Mouse (Mus musculus): ENCODE results near the gene Fam83g. TPM values are rescaled to one million over a fixed set of nuclear protein-coding genes. Genes with fewer than 3 reads are reported as not detected.

Fam83g gene
- polyA plus RNA-seq, 1 experiment from 2014 or later: 2.2 TPM

- Histone ChIP-seq H3K4me1 (no peaks in the 10 kb centered on the region), H3K27me3 (no peaks in the 10 kb centered on the region), H3K4me2 (replicated peaks) (no peak overlapping the region), H3K27ac (no peak overlapping the region), H3K9ac (no peak overlapping the region), H3K9me3 (no peaks in the 10 kb centered on the region), H3K36me3 (peaks cover 84% of the 10 kb centered on the region), H3K4me3 (no peak overlapping the region)
- WGBS: 96% methylated on average over 1 of the region's 1 CpGs
- no peak for ATAC-seq (ENCODE audit: low FRiP score, low read depth)
Observed at GRCm38 (mm10) chr11:61740500-61740899, 56.6 kb downstream of the Fam83g start.

DNA sequence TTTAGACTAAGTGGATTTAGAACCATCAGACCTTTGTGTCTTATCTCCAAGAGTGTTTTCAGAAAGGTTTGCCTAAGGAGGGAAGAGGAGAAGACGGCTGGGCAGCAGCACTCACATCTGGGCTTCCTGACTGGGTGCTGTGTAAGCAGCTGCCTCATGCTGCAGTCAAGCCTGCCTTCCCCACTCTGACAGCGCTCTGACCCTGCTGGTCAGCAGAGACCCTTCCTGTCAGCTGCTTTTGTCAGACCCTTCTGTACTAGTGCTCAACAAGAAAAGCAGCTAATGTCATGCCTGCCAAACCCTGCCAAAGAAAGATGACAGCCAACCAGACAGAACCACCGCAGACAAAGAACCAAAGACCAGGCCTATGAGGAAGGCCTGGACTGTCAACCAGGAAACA is 59.9 kb downstream of the Fam83g start:
- Histone ChIP-seq H3K27ac (no peak overlapping the region), H3K9me3 (no peaks in the 10 kb centered on the region), H3K9ac (no peak overlapping the region), H3K27me3 (no peaks in the 10 kb centered on the region), H3K36me3 (peaks cover 84% of the 10 kb centered on the region), H3K4me3 (no peak overlapping the region), H3K4me1 (no peaks in the 10 kb centered on the region), H3K4me2 (replicated peaks) (no peak overlapping the region)
- no peak for ATAC-seq (ENCODE audit: low FRiP score, low read depth)
- WGBS: 85% methylated on average over 3 of the region's 3 CpGs

DNA sequence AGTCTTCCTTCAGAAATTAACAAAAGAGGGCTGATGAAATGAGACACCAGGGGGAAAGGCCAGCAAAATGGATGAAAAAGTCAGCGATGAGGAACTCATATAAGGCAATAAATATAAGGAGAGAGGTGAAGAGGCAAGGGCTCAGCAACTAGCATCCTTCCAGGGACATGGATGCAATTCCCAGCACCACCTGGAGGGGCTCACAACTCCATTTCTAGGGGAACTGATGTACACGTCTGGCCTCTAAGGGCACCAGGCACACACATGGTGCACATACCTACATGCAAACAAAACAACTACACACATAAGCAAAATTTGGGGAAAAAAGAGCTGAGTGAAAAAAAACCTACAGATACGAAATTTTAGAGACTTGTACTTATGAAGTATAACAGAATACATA is 60.6 kb downstream of the Fam83g start:
- no peak overlapping the region for H3K27ac ChIP-seq
- H3K9ac ChIP-seq: no peak overlapping the region
- H3K4me3 ChIP-seq: no peak overlapping the region
- H3K36me3 ChIP-seq: peaks cover 84% of the 10 kb centered on the region
- WGBS: 72% methylated on average over 3 of the region's 3 CpGs
- no peaks in the 10 kb centered on the region for H3K27me3 ChIP-seq
- no peak for ATAC-seq (ENCODE audit: low FRiP score, low read depth)
- no peaks in the 10 kb centered on the region for H3K4me1 ChIP-seq
- no peaks in the 10 kb centered on the region for H3K9me3 ChIP-seq
- no peak overlapping the region for H3K4me2 ChIP-seq (replicated peaks)

DNA sequence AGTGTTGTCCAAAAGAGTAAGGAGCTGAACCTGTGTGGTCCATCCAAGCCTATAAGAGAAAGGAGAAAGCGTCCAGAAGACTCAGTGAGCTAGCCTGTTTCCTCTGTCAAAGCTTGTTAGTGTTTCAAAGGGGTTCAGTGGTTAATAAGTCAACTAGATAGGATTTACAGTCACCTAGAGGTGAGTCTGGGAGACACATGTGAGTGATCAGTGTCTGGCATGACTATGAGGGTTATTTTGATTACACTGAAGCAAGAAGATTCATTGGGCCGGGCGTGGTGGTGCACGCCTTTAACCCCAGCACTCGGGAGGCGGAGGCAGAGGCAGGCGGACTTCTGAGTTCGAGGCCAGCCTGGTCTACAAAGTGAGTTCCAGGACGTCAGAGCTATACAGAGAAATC is 61.9 kb downstream of the Fam83g start:
- ATAC-seq (ENCODE audit: low FRiP score, low read depth): no peak
- H3K4me1 ChIP-seq: no peaks in the 10 kb centered on the region
- peaks cover 84% of the 10 kb centered on the region for H3K36me3 ChIP-seq
- H3K27ac ChIP-seq: no peak overlapping the region
- H3K9ac ChIP-seq: no peak overlapping the region
- no peaks in the 10 kb centered on the region for H3K9me3 ChIP-seq
- H3K4me3 ChIP-seq: no peak overlapping the region
- H3K27me3 ChIP-seq: no peaks in the 10 kb centered on the region
- no peak overlapping the region for H3K4me2 ChIP-seq (replicated peaks)
- WGBS: 91% methylated on average over 9 of the region's 9 CpGs

GRCm38 (mm10) chr11:61747161-61747560 is 63.3 kb downstream of the Fam83g start:
- no peak overlapping the region for H3K27ac ChIP-seq
- no peak overlapping the region for H3K9ac ChIP-seq
- no peak overlapping the region for H3K4me2 ChIP-seq (replicated peaks)
- H3K4me3 ChIP-seq: no peak overlapping the region
- no peaks in the 10 kb centered on the region for H3K4me1 ChIP-seq
- ATAC-seq (ENCODE audit: low FRiP score, low read depth): no peak
- H3K36me3 ChIP-seq: peaks cover 84% of the 10 kb centered on the region
- WGBS: 67% methylated on average over 3 of the region's 3 CpGs
- H3K27me3 ChIP-seq: no peaks in the 10 kb centered on the region
- H3K9me3 ChIP-seq: no peaks in the 10 kb centered on the region

GRCm38 (mm10) chr11:61751612-61752011 is 67.7 kb downstream of the Fam83g start:
- WGBS: 79% methylated on average over 5 of the region's 5 CpGs

DNA sequence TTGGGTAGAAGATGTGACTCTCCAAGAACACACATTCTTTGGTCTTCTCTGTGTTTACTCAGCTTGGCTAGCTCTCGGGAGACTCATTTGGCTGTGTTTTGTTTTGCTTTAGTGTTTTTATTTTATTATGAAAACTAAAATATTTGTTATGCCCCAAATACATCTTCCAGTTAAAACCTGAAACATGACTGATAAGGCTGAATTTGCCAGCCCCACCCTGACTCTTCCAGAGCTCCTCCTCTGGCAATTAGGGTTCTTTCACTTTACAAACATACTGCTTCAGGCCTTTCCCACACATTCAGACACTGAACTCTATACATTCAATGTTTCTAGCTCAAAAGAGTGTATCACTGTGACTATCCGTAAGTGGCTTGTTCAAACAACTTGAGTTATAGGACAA is 73.3 kb downstream of the Fam83g start:
- no peak overlapping the region for H3K4me3 ChIP-seq
- peaks cover 9% of the 10 kb centered on the region for H3K4me1 ChIP-seq
- ATAC-seq (ENCODE audit: low FRiP score, low read depth): no peak
- H3K36me3 ChIP-seq: peaks cover 45% of the 10 kb centered on the region
- H3K4me2 ChIP-seq (replicated peaks): no peak overlapping the region
- no peak overlapping the region for H3K9ac ChIP-seq
- no peak overlapping the region for H3K27ac ChIP-seq
- no peaks in the 10 kb centered on the region for H3K9me3 ChIP-seq
- 93% methylated on average over 2 of the region's 2 CpGs for WGBS
- H3K27me3 ChIP-seq: no peaks in the 10 kb centered on the region

More at GRCm38 (mm10) chr11:61751612-61752011, 67.7 kb downstream of the Fam83g start:
- no peak for ATAC-seq (ENCODE audit: low FRiP score, low read depth)
- no peak overlapping the region for H3K4me2 ChIP-seq (replicated peaks)
- H3K27ac ChIP-seq: no peak overlapping the region
- H3K27me3 ChIP-seq: no peaks in the 10 kb centered on the region
- no peaks in the 10 kb centered on the region for H3K9me3 ChIP-seq
- H3K4me3 ChIP-seq: no peak overlapping the region
- no peak overlapping the region for H3K9ac ChIP-seq
- peaks cover 86% of the 10 kb centered on the region for H3K36me3 ChIP-seq
- no peaks in the 10 kb centered on the region for H3K4me1 ChIP-seq

Other genes starting within 250 kb of the Fam83g start
- gene Rnf112, start 230.0 kb upstream of the Fam83g start, polyA plus RNA-seq (2015; fragmentation: Nextera tagmentation; extraction: Ambion mirVana): 0.60 and 0.61 TPM in 2 replicates
- gene Mfap4, start 198.7 kb upstream of the Fam83g start, polyA plus RNA-seq (2015; fragmentation: Nextera tagmentation; extraction: Ambion mirVana): 319 TPM in 2 replicates
- gene Mapk7, start 189.7 kb upstream of the Fam83g start, polyA plus RNA-seq (2015; fragmentation: Nextera tagmentation; extraction: Ambion mirVana): 87.3 and 87.8 TPM in 2 replicates
- 31.9 and 32.6 TPM in 2 replicates for gene B9d1, start 178.9 kb upstream of the Fam83g start, polyA plus RNA-seq (2015; fragmentation: Nextera tagmentation; extraction: Ambion mirVana)
- gene Epn2, start 104.4 kb upstream of the Fam83g start, polyA plus RNA-seq (2015; fragmentation: Nextera tagmentation; extraction: Ambion mirVana): 30.0 and 32.1 TPM in 2 replicates
- 6.8 and 7.0 TPM in 2 replicates for gene Grap, start 30.8 kb upstream of the Fam83g start, polyA plus RNA-seq (2015; fragmentation: Nextera tagmentation; extraction: Ambion mirVana)
- 0.08 TPM in 1 of 2 replicates, not detected in the other for gene Slc5a10, start 36.7 kb downstream of the Fam83g start, polyA plus RNA-seq (2015; fragmentation: Nextera tagmentation; extraction: Ambion mirVana)
- gene Prpsap2, start 78.0 kb downstream of the Fam83g start, polyA plus RNA-seq (2015; fragmentation: Nextera tagmentation; extraction: Ambion mirVana): 29.8 and 34.7 TPM in 2 replicates
- 15.9 and 17.4 TPM in 2 replicates for gene Ulk2, start 171.0 kb downstream of the Fam83g start, polyA plus RNA-seq (2015; fragmentation: Nextera tagmentation; extraction: Ambion mirVana)
- gene Akap10, start 246.2 kb downstream of the Fam83g start, polyA plus RNA-seq (2015; fragmentation: Nextera tagmentation; extraction: Ambion mirVana): 17.5 and 17.7 TPM in 2 replicates

Data from limb, embryonic 13.5 days (tissue).